Mouse (Mus musculus) ES-E14 (cell line): Measurements from ENCODE around the gene Cd81.

Experiments used
- CHD2 ChIP-seq: IDR thresholded peaks from 2 replicates; pipeline ENCODE4 v1.6.1; 2014; ENCODE audit warnings: mild to moderate bottlenecking, low read depth, low read length, inconsistent platforms
- HCFC1 ChIP-seq: IDR thresholded peaks from 2 replicates; pipeline ENCODE4 v1.6.1; 2012; ENCODE audit warnings: low read length, inconsistent platforms, borderline replicate concordance; ENCODE audit not compliant: insufficient read depth
- MAFK ChIP-seq: IDR thresholded peaks from 2 replicates; pipeline ENCODE4 v1.6.1; 2014; ENCODE audit warnings: mild to moderate bottlenecking, low read depth, low read length, inconsistent platforms; ENCODE audit not compliant: insufficient read depth
- ZC3H11A ChIP-seq: IDR thresholded peaks from 2 replicates; pipeline ENCODE4 v1.6.1; 2012; ENCODE audit warnings: low read depth, mild to moderate bottlenecking, inconsistent platforms, low read length, borderline replicate concordance
- ZNF384 ChIP-seq: IDR thresholded peaks from 2 replicates; pipeline ENCODE4 v1.6.1; 2012; ENCODE audit warnings: low read depth, low read length, inconsistent platforms

GRCm38 (mm10) chr7:143023499-143023898, 29.0 kb upstream of the Cd81 start:
- no peak for TF ChIP-seq CHD2
- TF ChIP-seq ZNF384, result no peak
- no peak for TF ChIP-seq ZC3H11A
- no peak for TF ChIP-seq MAFK
- TF ChIP-seq HCFC1, result no peak
